Mouse (Mus musculus): Measurements from ENCODE around the gene Mdm2. TPM values are rescaled to one million over a fixed set of nuclear protein-coding genes. Genes with fewer than 3 reads are reported as not detected.

The Mdm2 gene
- polyA plus RNA-seq, 1 experiment from 2014 or later: 20.7 TPM

GRCm38 (mm10) chr10:117697561-117698115 is 12.9 kb downstream of the Mdm2 start:
- Histone ChIP-seq H3K4me3 (ENCODE audit: low read depth, low read length) (no peak overlapping the region), H3K9me3 (replicated peaks; ENCODE audit: control insufficient read depth, low read length) (no peaks in the 10 kb centered on the region; the same call in 1 of the 2 replicates), H3K4me1 (ENCODE audit: control insufficient read depth, low read depth, low read length) (no peaks in the 10 kb centered on the region; the same call in 1 of the 2 replicates), H3K4me2 (ENCODE audit: low read depth, low read length) (no peak overlapping the region), H3K36me3 (ENCODE audit: control insufficient read depth, insufficient read depth) (peaks cover 75% of the 10 kb centered on the region), H3K9ac (ENCODE audit: low read depth, low read length) (no peak overlapping the region), H3K27me3 (ENCODE audit: control insufficient read depth, insufficient read depth, low read depth, low read length) (no peaks in the 10 kb centered on the region), H3K27ac (ENCODE audit: low read length) (no peak overlapping the region)
- 89% methylated on average over 3 of the region's 3 CpGs for WGBS (ENCODE audit: insufficient replicate concordance)
- ATAC-seq (ENCODE audit: low read depth): peak; percentile 66

GRCm38 (mm10) chr10:117696827-117697560 is 13.6 kb downstream of the Mdm2 start:
- Histone ChIP-seq H3K9me3 (replicated peaks; ENCODE audit: control insufficient read depth, low read length) (no peaks in the 10 kb centered on the region; the same call in 1 of the 2 replicates), H3K4me2 (ENCODE audit: low read depth, low read length) (no peak overlapping the region), H3K27me3 (ENCODE audit: control insufficient read depth, insufficient read depth, low read depth, low read length) (no peaks in the 10 kb centered on the region), H3K36me3 (ENCODE audit: control insufficient read depth, insufficient read depth) (peaks cover 80% of the 10 kb centered on the region), H3K27ac (ENCODE audit: low read length) (no peak overlapping the region), H3K4me1 (ENCODE audit: control insufficient read depth, low read depth, low read length) (no peaks in the 10 kb centered on the region; the same call in 1 of the 2 replicates), H3K9ac (ENCODE audit: low read depth, low read length) (no peak overlapping the region), H3K4me3 (ENCODE audit: low read depth, low read length) (no peak overlapping the region)
- WGBS (ENCODE audit: insufficient replicate concordance): 89% methylated on average over 6 of the region's 6 CpGs
- 0 out of 2 replicates have a peak, but pooled peaks have one; percentile 9 for ATAC-seq (ENCODE audit: low read depth)

GRCm38 (mm10) chr10:117696021-117696826 is 14.3 kb downstream of the Mdm2 start:
- no peaks in the 10 kb centered on the region; the same call in 1 of the 2 replicates for H3K4me1 ChIP-seq (ENCODE audit: control insufficient read depth, low read depth, low read length)
- no peak overlapping the region for H3K27ac ChIP-seq (ENCODE audit: low read length)
- H3K4me3 ChIP-seq (ENCODE audit: low read depth, low read length): no peak overlapping the region
- H3K9me3 ChIP-seq (replicated peaks; ENCODE audit: control insufficient read depth, low read length): no peaks in the 10 kb centered on the region; the same call in 1 of the 2 replicates
- 83% methylated on average over 8 of the region's 8 CpGs for WGBS (ENCODE audit: insufficient replicate concordance)
- no peak overlapping the region for H3K4me2 ChIP-seq (ENCODE audit: low read depth, low read length)
- peaks cover 79% of the 10 kb centered on the region for H3K36me3 ChIP-seq (ENCODE audit: control insufficient read depth, insufficient read depth)
- ATAC-seq (ENCODE audit: low read depth): no peak
- H3K9ac ChIP-seq (ENCODE audit: low read depth, low read length): no peak overlapping the region
- no peaks in the 10 kb centered on the region for H3K27me3 ChIP-seq (ENCODE audit: control insufficient read depth, insufficient read depth, low read depth, low read length)

GRCm38 (mm10) chr10:117695605-117696004 is 15.0 kb downstream of the Mdm2 start:
- H3K27me3 ChIP-seq (ENCODE audit: control insufficient read depth, insufficient read depth, low read depth, low read length): no peaks in the 10 kb centered on the region
- no peaks in the 10 kb centered on the region; the same call in 1 of the 2 replicates for H3K4me1 ChIP-seq (ENCODE audit: control insufficient read depth, low read depth, low read length)
- no peak overlapping the region for H3K27ac ChIP-seq (ENCODE audit: low read length)
- H3K4me2 ChIP-seq (ENCODE audit: low read depth, low read length): no peak overlapping the region
- H3K4me3 ChIP-seq (ENCODE audit: low read depth, low read length): no peak overlapping the region
- no peak for ATAC-seq (ENCODE audit: low read depth)
- H3K36me3 ChIP-seq (ENCODE audit: control insufficient read depth, insufficient read depth): peaks cover 83% of the 10 kb centered on the region
- no peaks in the 10 kb centered on the region; the same call in 1 of the 2 replicates for H3K9me3 ChIP-seq (replicated peaks; ENCODE audit: control insufficient read depth, low read length)
- WGBS (ENCODE audit: insufficient replicate concordance): 85% methylated on average over 4 of the region's 4 CpGs
- no peak overlapping the region for H3K9ac ChIP-seq (ENCODE audit: low read depth, low read length)

GRCm38 (mm10) chr10:117695027-117695426 is 15.5 kb downstream of the Mdm2 start:
- ATAC-seq (ENCODE audit: low read depth): no peak
- Histone ChIP-seq H3K4me3 (ENCODE audit: low read depth, low read length) (no peak overlapping the region), H3K27ac (ENCODE audit: low read length) (no peak overlapping the region), H3K4me1 (ENCODE audit: control insufficient read depth, low read depth, low read length) (no peaks in the 10 kb centered on the region; the same call in 1 of the 2 replicates), H3K4me2 (ENCODE audit: low read depth, low read length) (no peak overlapping the region), H3K9ac (ENCODE audit: low read depth, low read length) (no peak overlapping the region), H3K36me3 (ENCODE audit: control insufficient read depth, insufficient read depth) (peaks cover 81% of the 10 kb centered on the region), H3K27me3 (ENCODE audit: control insufficient read depth, insufficient read depth, low read depth, low read length) (no peaks in the 10 kb centered on the region), H3K9me3 (replicated peaks; ENCODE audit: control insufficient read depth, low read length) (no peaks in the 10 kb centered on the region; the same call in 1 of the 2 replicates)
- 88% methylated on average over 4 of the region's 4 CpGs for WGBS (ENCODE audit: insufficient replicate concordance)

- H3K4me1 ChIP-seq (ENCODE audit: control insufficient read depth, low read depth, low read length): no peaks in the 10 kb centered on the region; the same call in 1 of the 2 replicates
- no peaks in the 10 kb centered on the region for H3K27me3 ChIP-seq (ENCODE audit: control insufficient read depth, insufficient read depth, low read depth, low read length)
- no peak overlapping the region for H3K4me2 ChIP-seq (ENCODE audit: low read depth, low read length)
- H3K36me3 ChIP-seq (ENCODE audit: control insufficient read depth, insufficient read depth): peaks cover 80% of the 10 kb centered on the region
- WGBS (ENCODE audit: insufficient replicate concordance): 89% methylated on average over 6 of the region's 6 CpGs
- H3K9me3 ChIP-seq (replicated peaks; ENCODE audit: control insufficient read depth, low read length): no peaks in the 10 kb centered on the region; the same call in 1 of the 2 replicates
- ATAC-seq (ENCODE audit: low read depth): no peak
- no peak overlapping the region for H3K4me3 ChIP-seq (ENCODE audit: low read depth, low read length)
- no peak overlapping the region for H3K27ac ChIP-seq (ENCODE audit: low read length)
- no peak overlapping the region for H3K9ac ChIP-seq (ENCODE audit: low read depth, low read length)
Observed at GRCm38 (mm10) chr10:117694255-117694953, 16.2 kb downstream of the Mdm2 start.

GRCm38 (mm10) chr10:117692953-117693352 is 17.6 kb downstream of the Mdm2 start:
- H3K9me3 ChIP-seq (replicated peaks; ENCODE audit: control insufficient read depth, low read length): no peaks in the 10 kb centered on the region; the same call in 1 of the 2 replicates
- H3K4me3 ChIP-seq (ENCODE audit: low read depth, low read length): no peak overlapping the region
- no peak overlapping the region for H3K27ac ChIP-seq (ENCODE audit: low read length)
- H3K36me3 ChIP-seq (ENCODE audit: control insufficient read depth, insufficient read depth): peaks cover 76% of the 10 kb centered on the region
- H3K4me1 ChIP-seq (ENCODE audit: control insufficient read depth, low read depth, low read length): no peaks in the 10 kb centered on the region; the same call in 1 of the 2 replicates
- no peak overlapping the region for H3K4me2 ChIP-seq (ENCODE audit: low read depth, low read length)
- ATAC-seq (ENCODE audit: low read depth): no peak
- H3K27me3 ChIP-seq (ENCODE audit: control insufficient read depth, insufficient read depth, low read depth, low read length): no peaks in the 10 kb centered on the region
- 89% methylated on average over 5 of the region's 5 CpGs for whole genome bisulfite sequencing (ENCODE audit: insufficient replicate concordance)
- H3K9ac ChIP-seq (ENCODE audit: low read depth, low read length): no peak overlapping the region

- no peak overlapping the region for H3K4me3 ChIP-seq (ENCODE audit: low read depth, low read length)
- H3K4me1 ChIP-seq (ENCODE audit: control insufficient read depth, low read depth, low read length): no peaks in the 10 kb centered on the region
- no peak overlapping the region for H3K27ac ChIP-seq (ENCODE audit: low read length)
- no peak overlapping the region for H3K9ac ChIP-seq (ENCODE audit: low read depth, low read length)
- H3K9me3 ChIP-seq (replicated peaks; ENCODE audit: control insufficient read depth, low read length): no peaks in the 10 kb centered on the region
- H3K4me2 ChIP-seq (ENCODE audit: low read depth, low read length): no peak overlapping the region
- no peak for ATAC-seq (ENCODE audit: low read depth)
- peaks cover 68% of the 10 kb centered on the region for H3K36me3 ChIP-seq (ENCODE audit: control insufficient read depth, insufficient read depth)
- H3K27me3 ChIP-seq (ENCODE audit: control insufficient read depth, insufficient read depth, low read depth, low read length): no peaks in the 10 kb centered on the region
Observed at GRCm38 (mm10) chr10:117692173-117692572, 18.4 kb downstream of the Mdm2 start.
